Mouse (Mus musculus) liver, postnatal 0 days (tissue): ENCODE data around the gene Lrrc26.

ENCODE experiments used
- CTCF ChIP-seq: sonication (generic); IDR thresholded peaks from 2 replicates; pipeline ENCODE4 v1.5.1; 2016; ENCODE audit warnings: antibody characterized with exemption, low read depth
- EP300 ChIP-seq: IDR thresholded peaks from 2 replicates; pipeline ENCODE4 v1.6.1; 2016; ENCODE audit warnings: antibody characterized with exemption, low read depth, mild to moderate bottlenecking

- no peak for TF ChIP-seq CTCF
- no peak for TF ChIP-seq EP300
Observed at GRCm38 (mm10) chr2:25242101-25242506, 47.6 kb upstream of the Lrrc26 start, which contains the start of the genes Rnf208 and Cysrt1.
